7 mouse cellular contexts compared by ENCODE assay signal in genomic region chr8:84291688-84292087, GRCm38 (mm10). TPM values are rescaled to one million over a fixed set of nuclear protein-coding genes. Genes with fewer than 3 reads are reported as not detected.
DNase-seq lines count a peak whose midpoint lies in the region; TF ChIP-seq lines count a peak whose summit lies in the region.

No protein-coding gene starts in this region.

- peaks cover 16% of the 10 kb centered on the region for H3K4me1 ChIP-seq in E14TG2a.4 (replicated peaks; ENCODE audit: low read depth, low read length)

- peak; percentile 62 to 73 for DNase-seq in layer of hippocampus, postnatal 10 days (ENCODE audit: low spot score in 2 of 2)
- DNase-seq in layer of hippocampus, adult 9-10 months (ENCODE audit: low spot score) = no peak
- peak; percentile 73 for DNase-seq in R1 (ENCODE audit: low read depth, low spot score)
- DNase-seq in cerebellum, postnatal 14 days = peak; percentile 86 to 87
- DNase-seq in kidney, postnatal 25 days = peak; percentile 54 to 60
- peak; percentile 16 to 33 for DNase-seq in natural killer cell, adult 2 months (ENCODE audit: low spot score in 2 of 2)

- H3K36me3 ChIP-seq in E14TG2a.4 (ENCODE audit: insufficient read depth, low read length) = no peaks in the 10 kb centered on the region

- no peak overlapping the region for H3K4me3 ChIP-seq in E14TG2a.4 (replicated peaks; ENCODE audit: low read length)

- no peaks in the 10 kb centered on the region for H3K27me3 ChIP-seq in E14TG2a.4 (ENCODE audit: insufficient read depth, low read length)

- TF ChIP-seq CTCF in E14TG2a.4 (conservative IDR thresholded peaks at IDR 0.05; ENCODE audit: low read length) = peak; percentile 94

- H3K9me3 ChIP-seq in E14TG2a.4 (ENCODE audit: low read length) = no peaks in the 10 kb centered on the region

RNA-seq across cellular contexts. Expression of gene Ccdc130, which starts 21.5 kb away (rescaled TPM):
- total RNA-seq in layer of hippocampus, postnatal 10 days (2021) = 10 to 100 TPM; 22.1 to 25.5 TPM

RNA-seq across cellular contexts. Expression of gene Mri1, which starts 34.6 kb away (rescaled TPM):
- 10 to 100 TPM; 27.4 to 29.0 TPM for total RNA-seq in layer of hippocampus, postnatal 10 days (2021)

RNA-seq across cellular contexts. Expression of gene D8Ertd738e, which starts 42.2 kb away (rescaled TPM):
- 100 to 1,000 TPM; 138 to 140 TPM for total RNA-seq in layer of hippocampus, postnatal 10 days (2021)

RNA-seq across cellular contexts. Expression of gene Zswim4, which starts 54.8 kb away (rescaled TPM):
- 10 to 100 TPM; 18.0 to 18.3 TPM for total RNA-seq in layer of hippocampus, postnatal 10 days (2021)
